Mouse (Mus musculus) heart, embryonic 13.5 days (tissue): ENCODE data around the gene Smim14. TPM values are rescaled to one million over a fixed set of nuclear protein-coding genes. Genes with fewer than 3 reads are reported as not detected.
"Not testable (repeated sequence)": the region's sequence is repeated elsewhere in the genome, so short reads cannot be mapped to it uniquely, and the experiment has no call there.

ENCODE experiments used
- ATAC-seq: fragments of 200-750 bp; cut with Nextera tagmentation; 2 replicates; pipeline ENCODE4 v1.8.0; 2017; ENCODE audit warnings: moderate TSS enrichment; ENCODE audit not compliant: insufficient number of reproducible peaks, low FRiP score, low TSS enrichment; ENCODE audit errors: extremely low read depth
- H3K27ac ChIP-seq: fragments of 300-500 bp; sonication (generic); replicated peaks from 2 replicates; pipeline ENCODE4 v1.5.1; 2015; ENCODE audit warnings: moderate library complexity, mild to moderate bottlenecking, inconsistent platforms
- H3K27me3 ChIP-seq: fragments of 300-500 bp; sonication (generic); replicated peaks from 2 replicates; pipeline ENCODE4 v1.6.1; 2015; ENCODE audit warnings: mild to moderate bottlenecking, inconsistent platforms
- H3K36me3 ChIP-seq: fragments of 300-500 bp; sonication (generic); 2 replicates; pipeline ENCODE4 v1.6.1; 2015; ENCODE audit warnings: mild to moderate bottlenecking, inconsistent platforms
- H3K4me1 ChIP-seq: fragments of 300-500 bp; sonication (generic); 2 replicates; pipeline ENCODE4 v1.6.1; 2015; ENCODE audit warnings: inconsistent platforms
- H3K4me2 ChIP-seq: fragments of 300-500 bp; sonication (generic); 2 replicates; pipeline ENCODE4 v1.6.1; 2015; ENCODE audit warnings: inconsistent platforms, mild to moderate bottlenecking, moderate library complexity
- H3K4me3 ChIP-seq: fragments of 300-500 bp; sonication (generic); 2 replicates; pipeline ENCODE4 v1.5.1; 2015; ENCODE audit warnings: moderate library complexity, mild to moderate bottlenecking, inconsistent platforms
- H3K9ac ChIP-seq: fragments of 300-500 bp; sonication (generic); 2 replicates; pipeline ENCODE4 v1.6.1; 2015; ENCODE audit warnings: inconsistent platforms, mild to moderate bottlenecking, moderate library complexity
- H3K9me3 ChIP-seq: fragments of 300-500 bp; sonication (generic); 2 replicates; pipeline ENCODE4 v1.6.1; 2016; ENCODE audit warnings: inconsistent platforms
- WGBS: fragments of 180-500 bp; shearing (Covaris S2); methylation state at CpG from one replicate; pipeline ENCODE4 v1.1.7; 2015; ENCODE audit warnings: mixed read lengths; 5-methylcytosine and 5-hydroxymethylcytosine counted together
- polyA plus RNA-seq: library from polyadenylated mRNA; unstranded; fragments of >200 nt; fragmentation: Nextera tagmentation; extraction: Ambion mirVana; gene quantifications from 2 replicates; pipeline ENCODE4 v1.2.1, GENCODE M21; 2015

Smim14 gene
- polyA plus RNA-seq, 1 experiment from 2014 or later = 100 TPM

DNA sequence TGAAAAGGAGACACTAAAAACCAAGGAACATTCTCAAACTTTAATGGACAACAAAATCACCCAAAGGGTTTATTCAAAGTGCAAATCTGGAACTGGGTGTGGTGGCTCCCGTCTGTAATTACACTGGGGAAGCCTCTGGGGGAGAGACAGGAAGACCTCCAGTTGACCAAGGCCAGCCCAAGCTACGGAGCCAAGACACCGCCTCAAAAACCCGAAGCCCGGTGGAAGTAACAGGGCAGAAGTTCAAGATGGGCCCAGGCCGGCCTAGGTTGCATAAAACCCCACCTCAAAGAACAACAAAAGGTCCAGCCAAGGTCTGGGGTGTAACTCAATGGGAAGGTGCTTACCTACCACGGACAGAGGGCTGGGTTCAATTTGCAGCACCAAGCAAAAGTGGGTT lies 48.3 kb downstream of the Smim14 start:
- H3K4me3 ChIP-seq = no peak overlapping the region
- ATAC-seq = no peak
- H3K9ac ChIP-seq = no peak overlapping the region
- peaks cover 11% of the 10 kb centered on the region; the same call in 1 of the 2 replicates for H3K36me3 ChIP-seq
- H3K4me1 ChIP-seq = peaks cover 69% of the 10 kb centered on the region
- no peaks in the 10 kb centered on the region for H3K27me3 ChIP-seq
- H3K27ac ChIP-seq = no peak overlapping the region
- WGBS = 75% methylated on average over 7 of the region's 7 CpGs
- H3K4me2 ChIP-seq = no peak overlapping the region
- no peaks in the 10 kb centered on the region for H3K9me3 ChIP-seq

DNA sequence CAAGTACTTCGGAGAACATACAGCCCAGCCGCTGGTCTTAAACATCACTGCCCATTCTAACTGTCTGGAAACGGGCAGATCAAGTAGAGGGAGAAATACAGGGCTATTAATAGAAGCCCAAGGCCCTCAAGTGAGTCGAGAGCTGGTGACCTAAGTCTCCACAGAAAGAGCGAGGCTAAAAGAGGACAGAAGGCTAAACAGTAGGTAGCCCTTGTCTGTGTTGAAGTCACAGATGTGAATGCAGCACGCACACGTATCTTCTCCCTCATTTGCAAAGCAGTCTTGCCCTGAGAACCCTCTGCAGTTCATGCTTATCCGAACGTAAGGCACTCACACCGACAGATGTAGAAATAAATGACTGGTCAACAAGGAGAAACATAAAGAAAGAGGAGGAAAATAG lies 49.6 kb downstream of the Smim14 start:
- no peak for ATAC-seq
- Histone ChIP-seq H3K36me3 (peaks cover 11% of the 10 kb centered on the region; the same call in 1 of the 2 replicates), H3K9ac (peak overlapping the region; percentile 28; the same call in 1 of the 2 replicates), H3K4me1 (peaks cover 69% of the 10 kb centered on the region), H3K27me3 (no peaks in the 10 kb centered on the region), H3K9me3 (no peaks in the 10 kb centered on the region), H3K27ac (peak overlapping the region; percentile 81), H3K4me2 (peak overlapping the region; percentile 36), H3K4me3 (no peak overlapping the region)
- 44% methylated on average over 10 of the region's 10 CpGs for WGBS

DNA sequence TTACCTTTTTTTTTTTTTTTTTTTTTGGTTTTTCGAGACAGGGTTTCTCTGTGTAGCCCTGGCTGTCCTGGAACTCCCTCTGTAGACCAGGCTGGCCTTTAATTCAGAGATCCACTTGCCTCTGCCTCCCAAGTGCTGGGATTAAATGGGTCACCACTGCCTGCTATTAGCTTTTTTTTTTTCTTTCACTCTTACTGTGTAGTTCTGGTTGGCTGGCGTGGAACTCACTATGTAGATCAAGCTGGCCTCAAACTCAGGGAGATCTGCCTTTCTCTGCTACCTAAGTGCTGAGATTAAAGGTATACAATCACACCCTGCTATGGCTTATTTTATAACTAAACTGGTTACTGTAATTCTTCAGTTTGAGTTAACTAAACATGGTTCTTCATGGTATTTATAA lies 50.5 kb downstream of the Smim14 start:
- Histone ChIP-seq H3K27ac (peak overlapping the region; percentile 81), H3K9ac (no peak overlapping the region), H3K36me3 (peaks cover 11% of the 10 kb centered on the region; the same call in 1 of the 2 replicates), H3K4me1 (peaks cover 65% of the 10 kb centered on the region), H3K9me3 (no peaks in the 10 kb centered on the region), H3K27me3 (no peaks in the 10 kb centered on the region), H3K4me2 (no peak overlapping the region), H3K4me3 (no peak overlapping the region)
- WGBS = 76% methylated on average over 2 of the region's 2 CpGs
- ATAC-seq = no peak

DNA sequence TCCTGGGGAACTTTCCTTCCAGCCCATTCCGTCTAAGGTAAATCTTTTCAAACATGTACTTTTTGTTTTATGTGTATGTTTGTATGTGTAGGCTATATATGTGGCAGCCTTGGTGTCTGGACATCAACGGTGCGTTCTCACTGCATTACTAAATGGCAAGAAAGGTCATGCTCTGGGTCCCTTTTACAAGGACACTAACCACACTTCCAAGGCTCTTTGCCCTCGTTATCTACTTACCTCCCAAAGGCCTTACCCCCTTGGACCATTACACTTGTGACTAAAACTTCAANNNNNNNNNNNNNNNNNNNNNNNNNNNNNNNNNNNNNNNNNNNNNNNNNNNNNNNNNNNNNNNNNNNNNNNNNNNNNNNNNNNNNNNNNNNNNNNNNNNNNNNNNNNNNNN lies 54.0 kb downstream of the Smim14 start:
- ATAC-seq = no peak
- H3K27ac ChIP-seq = no peak overlapping the region
- no peak overlapping the region for H3K4me2 ChIP-seq
- H3K4me1 ChIP-seq = peaks cover 55% of the 10 kb centered on the region
- no peaks in the 10 kb centered on the region for H3K27me3 ChIP-seq
- H3K4me3 ChIP-seq = no peak overlapping the region
- H3K36me3 ChIP-seq = 0 out of 2 replicates have a peak, but pooled peaks cover 1% of the 10 kb centered on the region
- no peaks in the 10 kb centered on the region for H3K9me3 ChIP-seq
- no peak overlapping the region for H3K9ac ChIP-seq
- WGBS = 76% methylated on average over 4 of the region's 4 CpGs

DNA sequence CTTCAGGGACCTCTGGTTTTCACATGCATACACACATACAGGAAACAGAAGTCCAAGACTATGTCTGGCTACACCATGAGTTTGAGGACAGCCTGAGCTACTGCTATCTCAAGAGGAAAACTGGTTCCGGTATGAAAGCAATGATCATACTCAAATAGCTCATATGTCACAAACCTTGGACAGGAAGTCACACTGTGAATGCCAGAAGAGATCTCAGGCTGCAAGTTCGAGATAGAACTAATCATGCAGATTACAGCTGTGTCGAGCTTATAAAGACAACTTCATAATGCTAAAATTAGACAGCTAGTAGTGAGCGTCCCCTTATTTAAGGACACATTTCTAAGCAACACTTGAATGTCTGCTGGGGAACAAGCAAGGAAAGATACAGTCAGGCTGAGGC lies 56.5 kb downstream of the Smim14 start:
- Histone ChIP-seq H3K27me3 (no peaks in the 10 kb centered on the region), H3K4me3 (no peak overlapping the region), H3K4me2 (peak overlapping the region; percentile 30), H3K27ac (peak overlapping the region; percentile 87), H3K4me1 (peaks cover 35% of the 10 kb centered on the region), H3K36me3 (peaks cover 12% of the 10 kb centered on the region), H3K9ac (no peak overlapping the region; the same call in 1 of the 2 replicates), H3K9me3 (no peaks in the 10 kb centered on the region)
- 19% methylated on average over 4 of the region's 4 CpGs for WGBS
- no peak; the same call in 1 of the 2 replicates for ATAC-seq

DNA sequence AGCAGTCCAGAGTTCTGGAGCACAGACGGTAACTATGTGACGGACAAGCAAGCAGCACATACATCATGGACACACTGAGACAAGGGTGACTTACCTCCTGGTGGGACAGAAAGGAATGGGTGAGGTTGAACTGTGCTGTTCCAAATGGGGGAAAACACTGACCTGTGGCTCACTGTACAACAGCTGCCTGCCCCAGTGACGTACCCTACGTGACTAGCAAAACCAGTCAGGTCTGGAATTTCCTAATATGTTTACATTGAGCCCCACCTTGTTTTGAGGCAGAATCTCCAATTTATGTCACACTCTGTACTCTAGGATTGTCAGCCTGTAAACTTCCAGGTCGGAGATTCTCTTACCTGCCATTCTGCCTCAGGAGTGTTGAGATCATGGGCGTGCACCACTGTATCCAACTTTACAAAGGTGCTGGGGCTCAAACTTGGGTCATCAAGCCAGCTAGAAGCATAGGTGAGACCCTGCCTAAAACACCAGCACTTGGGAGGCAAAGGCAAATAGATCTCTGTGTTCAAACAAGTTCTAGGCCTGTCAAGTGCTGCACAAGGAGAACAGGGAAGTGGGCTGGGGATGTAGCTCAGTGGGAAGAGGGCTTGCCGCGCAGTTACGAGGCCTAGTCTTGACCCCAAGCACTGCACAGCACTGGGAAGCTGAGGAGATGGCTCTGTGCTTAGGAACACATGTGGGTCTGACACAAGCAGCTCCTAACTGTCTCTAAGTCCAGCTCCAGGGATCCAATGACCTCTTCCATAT lies 57.1 kb downstream of the Smim14 start:
- H3K9me3 ChIP-seq = no peaks in the 10 kb centered on the region
- ATAC-seq = no peak
- no peaks in the 10 kb centered on the region for H3K27me3 ChIP-seq
- peaks cover 12% of the 10 kb centered on the region for H3K36me3 ChIP-seq
- no peak overlapping the region for H3K4me3 ChIP-seq
- peak overlapping the region; percentile 87 for H3K27ac ChIP-seq
- peaks cover 35% of the 10 kb centered on the region for H3K4me1 ChIP-seq
- H3K9ac ChIP-seq = no peak overlapping the region; the same call in 1 of the 2 replicates
- no peak overlapping the region for H3K4me2 ChIP-seq
- WGBS = 88% methylated on average over 9 of the region's 9 CpGs

DNA sequence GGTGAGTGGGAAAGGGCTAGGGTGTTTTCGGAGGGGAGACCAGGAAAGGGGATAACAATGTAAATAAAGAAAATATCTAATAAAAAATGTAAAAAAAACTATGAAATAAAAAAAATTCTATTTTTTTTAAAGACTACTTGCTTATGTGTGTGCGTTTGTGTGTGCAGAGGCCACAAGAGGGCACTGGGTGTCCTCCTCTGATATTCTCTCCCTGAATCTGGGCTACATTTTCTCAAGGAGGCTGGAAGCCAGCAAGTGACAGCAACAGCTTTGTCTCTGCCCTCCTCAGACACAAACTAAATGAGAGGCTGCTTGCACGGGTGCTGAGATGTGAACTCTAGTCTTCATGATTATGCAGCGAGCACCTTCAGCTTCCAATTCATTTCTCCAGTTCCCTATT lies 58.8 kb downstream of the Smim14 start:
- Histone ChIP-seq H3K9ac (no peak overlapping the region), H3K4me3 (no peak overlapping the region), H3K36me3 (peaks cover 15% of the 10 kb centered on the region), H3K27me3 (no peaks in the 10 kb centered on the region), H3K4me2 (no peak overlapping the region), H3K4me1 (peaks cover 26% of the 10 kb centered on the region), H3K27ac (peak overlapping the region; percentile 24; the same call in 1 of the 2 replicates), H3K9me3 (no peaks in the 10 kb centered on the region)
- ATAC-seq = no peak
- WGBS = 63% methylated on average over 4 of the region's 4 CpGs

DNA sequence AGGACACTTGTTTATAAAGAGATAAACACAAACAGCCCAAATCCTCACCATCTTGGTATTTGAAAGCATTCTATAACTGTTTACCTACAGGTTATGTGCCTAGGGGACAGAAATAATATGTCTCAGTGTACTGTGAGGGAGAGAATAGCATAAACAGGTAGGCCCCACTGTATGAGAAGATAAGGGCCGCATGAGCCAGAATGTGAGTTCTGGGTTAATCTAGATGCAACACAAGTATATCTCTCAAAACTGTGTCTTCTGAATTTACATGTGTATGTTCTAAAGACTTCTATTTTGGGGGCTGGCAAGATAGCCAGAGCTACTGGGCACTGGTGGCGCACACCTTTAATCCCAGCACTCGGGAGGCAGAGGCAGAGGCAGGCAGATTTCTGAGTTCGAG lies 60.2 kb downstream of the Smim14 start:
- H3K36me3 ChIP-seq = peaks cover 19% of the 10 kb centered on the region
- 81% methylated on average over 4 of the region's 4 CpGs for WGBS
- H3K4me3 ChIP-seq, H3K4me2 ChIP-seq, H3K27ac ChIP-seq, H3K9me3 ChIP-seq, ATAC-seq, H3K9ac ChIP-seq, H3K27me3 ChIP-seq: not testable (repeated sequence)
- peaks cover 26% of the 10 kb centered on the region for H3K4me1 ChIP-seq

DNA sequence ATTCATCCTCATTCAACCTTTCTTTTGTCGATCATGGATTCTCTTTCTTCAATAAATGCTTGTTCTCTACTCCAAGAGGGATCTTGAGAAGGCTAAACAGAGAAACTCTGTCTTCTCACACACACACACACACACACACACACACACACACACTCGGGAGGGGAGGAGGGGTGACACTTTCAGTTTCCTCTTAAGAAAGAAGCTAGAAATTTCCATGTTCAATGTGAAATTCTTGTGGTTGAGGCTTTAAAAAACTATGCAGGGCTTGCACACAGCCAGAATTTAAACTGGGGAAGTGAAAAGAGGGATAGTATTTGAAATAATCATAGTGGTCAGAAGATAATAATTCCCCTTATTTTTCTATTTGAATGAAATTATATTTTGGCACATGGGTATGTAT lies 61.2 kb downstream of the Smim14 start:
- H3K4me2 ChIP-seq = no peak overlapping the region
- no peak overlapping the region for H3K27ac ChIP-seq
- ATAC-seq = no peak
- no peak overlapping the region for H3K9ac ChIP-seq
- H3K4me3 ChIP-seq = no peak overlapping the region
- H3K27me3 ChIP-seq = no peaks in the 10 kb centered on the region
- peaks cover 24% of the 10 kb centered on the region for H3K4me1 ChIP-seq
- H3K36me3 ChIP-seq = peaks cover 19% of the 10 kb centered on the region
- 62% methylated on average over 2 of the region's 2 CpGs for WGBS
- H3K9me3 ChIP-seq = no peaks in the 10 kb centered on the region

DNA sequence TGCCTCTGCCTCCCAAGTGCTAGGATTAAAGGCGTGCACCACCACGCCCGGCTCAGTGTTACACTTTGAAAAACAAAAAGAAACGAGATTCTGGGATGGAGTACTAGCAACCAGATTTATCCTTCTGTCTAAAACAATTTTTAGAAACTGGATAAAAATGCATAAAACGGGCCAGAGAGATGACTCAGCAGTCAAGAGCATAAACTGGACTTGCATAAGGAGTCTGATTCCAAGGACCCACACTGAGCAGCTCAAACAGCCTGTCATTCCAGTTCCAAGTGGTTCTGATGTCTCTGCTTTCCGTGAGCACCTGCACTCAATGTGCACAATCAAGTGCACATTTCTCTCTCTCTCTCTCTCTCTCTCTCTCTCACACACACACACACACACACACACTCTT lies 67.2 kb downstream of the Smim14 start:
- Histone ChIP-seq H3K36me3 (peaks cover 57% of the 10 kb centered on the region), H3K9ac (no peak overlapping the region), H3K27me3 (no peaks in the 10 kb centered on the region), H3K27ac (no peak overlapping the region), H3K4me3 (no peak overlapping the region), H3K4me1 (peaks cover 5% of the 10 kb centered on the region; the same call in 1 of the 2 replicates), H3K9me3 (no peaks in the 10 kb centered on the region), H3K4me2 (no peak overlapping the region)
- ATAC-seq = no peak
- 85% methylated on average over 6 of the region's 6 CpGs for WGBS

DNA sequence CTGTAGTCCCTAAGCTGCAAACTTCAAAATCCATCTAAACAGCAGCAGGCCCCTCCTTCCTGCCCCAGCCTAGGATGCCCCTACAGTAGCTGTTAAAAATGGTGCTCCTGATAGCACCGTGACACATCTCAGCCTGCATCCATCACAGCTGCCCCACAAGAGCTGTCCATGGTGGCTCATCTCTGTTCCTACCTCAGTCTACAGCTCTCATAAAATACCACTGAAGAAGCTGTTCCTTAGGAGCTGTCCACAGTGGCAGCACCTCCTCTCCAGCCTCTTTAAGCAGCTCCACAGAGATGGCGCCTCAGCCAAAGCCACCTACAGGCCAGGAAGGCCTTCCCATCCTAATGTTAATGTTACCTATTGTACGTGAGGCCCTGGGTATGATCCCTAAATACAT lies 70.1 kb downstream of the Smim14 start:
- WGBS = 39% methylated on average over 3 of the region's 3 CpGs
- Histone ChIP-seq H3K27ac (no peak overlapping the region), H3K36me3 (peaks cover 68% of the 10 kb centered on the region), H3K9ac (no peak overlapping the region), H3K27me3 (no peaks in the 10 kb centered on the region), H3K9me3 (no peaks in the 10 kb centered on the region), H3K4me3 (no peak overlapping the region), H3K4me1 (peaks cover 5% of the 10 kb centered on the region; the same call in 1 of the 2 replicates), H3K4me2 (no peak overlapping the region)
- no peak for ATAC-seq

DNA sequence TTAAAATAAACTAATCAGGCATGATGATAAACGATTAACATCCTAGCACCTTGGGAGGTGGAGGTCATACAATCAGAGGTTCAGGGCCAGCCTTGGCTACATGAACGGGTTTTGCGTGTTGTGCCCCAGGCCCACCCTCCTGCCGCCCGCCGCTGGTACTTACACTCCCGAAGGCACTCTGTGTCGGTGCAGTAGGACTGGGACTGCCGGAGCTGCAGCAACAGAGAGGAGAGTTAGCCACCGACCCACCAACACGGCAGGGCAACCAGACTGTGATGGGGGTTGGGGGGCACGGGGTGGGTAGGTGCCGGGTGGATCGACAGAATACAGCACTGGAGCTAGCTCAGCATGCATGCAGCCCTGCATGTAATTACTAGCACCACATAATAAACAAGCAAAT lies 76.6 kb downstream of the Smim14 start:
- no peak for ATAC-seq
- Histone ChIP-seq H3K27me3 (no peaks in the 10 kb centered on the region), H3K9ac (no peak overlapping the region), H3K4me2 (no peak overlapping the region), H3K4me3 (no peak overlapping the region), H3K4me1 (peaks cover 54% of the 10 kb centered on the region), H3K27ac (peak overlapping the region; percentile 81), H3K36me3 (peaks cover 35% of the 10 kb centered on the region), H3K9me3 (no peaks in the 10 kb centered on the region)
- 84% methylated on average over 14 of the region's 14 CpGs for WGBS
